Mouse (Mus musculus): Measurements from ENCODE around the gene Phldb2. TPM values are rescaled to one million over a fixed set of nuclear protein-coding genes. Genes with fewer than 3 reads are reported as not detected.

Phldb2 gene
- total RNA-seq, 2 experiments from 2014 or later, result 10.9 to 11.9 TPM

Other genes with a start within 250 kb of the Phldb2 start
- 100 to 1,000 TPM; 181 to 201 TPM for gene Tagln3, start 229.0 kb downstream of the Phldb2 start, total RNA-seq (2021)
- gene Abhd10, start 210.6 kb downstream of the Phldb2 start, total RNA-seq (2021), result 10 to 100 TPM; 19.8 to 24.8 TPM
- 10 to 100 TPM; 72.0 to 77.1 TPM for gene Plcxd2, start 56.6 kb upstream of the Phldb2 start, total RNA-seq (2021)
- gene Cd96, start 166.7 kb upstream of the Phldb2 start, total RNA-seq (2021), result under 1 TPM in 1 of 2 experiments, not detected in 1; 0.16 TPM
- 10 to 100 TPM; 16.7 to 18.1 TPM for gene Gm4737, start 201.5 kb upstream of the Phldb2 start, total RNA-seq (2021)